Mouse (Mus musculus) WW6 (cell line): Measurements from ENCODE around the gene Entpd1.

Experiments
- DNase-seq: peaks from one replicate; pipeline ENCODE4 v3.0.0-alpha.2; 2013; ENCODE audit warnings: low read depth, low spot score

Gene Entpd1

GRCm38 (mm10) chr19:40628950-40629349, 16.8 kb downstream of the Entpd1 start:
- DNase-seq: no peak

DNA sequence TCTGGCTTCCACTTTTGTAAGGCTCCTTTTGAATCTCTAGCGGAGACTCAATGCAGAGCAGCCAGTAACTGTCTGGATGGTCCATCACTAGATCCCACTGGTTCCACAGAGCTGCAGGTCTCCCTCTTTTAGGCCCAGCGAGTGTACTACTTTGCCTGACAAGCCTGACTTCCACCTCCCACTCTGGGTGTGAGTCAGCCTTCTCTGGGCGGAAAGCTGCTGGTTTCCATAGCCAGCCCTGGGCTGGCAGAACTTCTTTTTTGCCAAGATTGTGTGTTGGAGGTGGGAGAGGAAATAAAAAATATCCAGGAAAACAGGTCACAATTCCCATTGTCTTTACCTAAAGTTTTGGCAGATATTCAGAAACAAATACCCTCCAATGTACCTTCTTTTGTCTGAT, 17.9 kb downstream of the Entpd1 start:
- no peak for DNase-seq

DNA sequence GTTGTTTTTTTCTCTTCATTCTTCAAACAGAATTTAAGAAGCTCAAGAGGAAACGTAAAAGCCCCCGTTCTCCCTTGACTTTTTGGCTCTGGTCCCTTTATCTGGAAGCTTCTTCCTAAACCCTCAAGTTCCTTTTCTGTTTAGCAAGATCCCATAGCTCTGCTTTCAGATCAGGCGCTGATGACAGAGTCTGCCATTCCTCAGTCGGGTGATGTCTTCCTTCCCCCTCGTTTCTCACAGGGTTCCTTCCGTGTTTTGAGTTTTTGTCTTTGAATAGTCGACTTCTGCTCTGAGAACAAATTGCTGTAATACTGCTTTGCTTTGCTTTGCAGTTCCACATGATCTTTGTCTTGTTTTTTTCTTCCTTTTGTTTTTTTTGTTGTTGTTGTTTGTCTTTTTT, 18.4 kb downstream of the Entpd1 start:
- DNase-seq: no peak

- DNase-seq: no peak
Observed at GRCm38 (mm10) chr19:40632193-40632592, 20.0 kb downstream of the Entpd1 start.

DNA sequence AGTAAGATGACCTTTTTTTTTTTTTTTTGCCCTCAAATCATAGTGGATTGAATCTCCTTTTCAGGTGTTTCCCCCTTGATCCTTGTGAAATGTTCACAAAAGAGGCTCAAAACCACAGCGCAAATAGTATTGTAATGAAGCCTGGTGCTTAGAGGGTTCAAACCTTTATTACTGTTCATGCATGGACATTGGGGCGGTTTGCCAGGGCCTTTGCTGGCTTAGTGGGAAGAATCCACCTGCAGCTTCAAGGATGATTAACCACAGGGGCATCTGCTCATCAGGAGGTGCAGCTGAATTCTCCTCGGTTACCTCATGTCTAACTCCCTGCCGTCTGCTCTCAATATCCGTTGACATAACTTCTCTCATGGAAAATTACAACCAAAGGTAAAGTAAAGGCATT, 20.5 kb downstream of the Entpd1 start:
- DNase-seq: no peak

DNA sequence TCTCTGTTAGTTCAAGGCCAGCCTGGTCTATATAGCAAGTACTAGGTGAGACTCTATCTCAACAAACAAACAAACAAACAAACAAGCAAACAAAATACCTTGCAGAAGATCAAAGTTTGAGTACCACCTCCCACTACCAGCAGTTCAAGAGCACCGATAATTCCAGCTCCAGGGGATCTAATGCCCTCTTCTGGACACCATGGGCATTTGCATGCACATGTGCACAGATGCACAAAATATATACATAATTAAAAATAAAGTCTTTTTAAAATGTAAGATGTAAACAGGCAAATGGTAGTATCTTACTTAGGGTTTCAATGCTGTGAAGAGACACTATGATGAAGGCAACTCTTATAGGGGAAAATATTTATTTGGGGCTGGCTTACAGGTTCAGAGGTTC, 21.0 kb downstream of the Entpd1 start:
- DNase-seq: no peak

DNA sequence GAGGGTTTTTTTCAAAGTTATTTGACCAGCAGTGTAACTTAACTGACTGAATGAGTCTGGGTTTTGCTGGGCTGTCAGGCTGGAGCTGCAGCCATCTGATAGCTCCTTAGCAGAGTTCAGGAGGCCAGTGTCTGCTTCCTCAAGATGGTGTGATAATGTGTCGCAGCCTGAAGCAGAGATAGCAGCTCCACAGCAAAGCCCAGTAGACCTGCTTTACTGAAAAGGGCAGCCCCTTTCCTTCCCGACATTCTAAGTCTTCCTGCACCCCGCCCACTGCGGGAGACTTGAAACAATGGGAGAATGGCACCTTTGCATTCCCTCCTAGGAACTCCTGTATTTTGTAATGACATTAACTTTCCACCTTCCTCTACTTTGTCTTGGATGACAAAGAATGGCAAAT, 24.9 kb downstream of the Entpd1 start:
- no peak for DNase-seq

GRCm38 (mm10) chr19:40637601-40638000, 25.4 kb downstream of the Entpd1 start:
- DNase-seq: no peak

DNA sequence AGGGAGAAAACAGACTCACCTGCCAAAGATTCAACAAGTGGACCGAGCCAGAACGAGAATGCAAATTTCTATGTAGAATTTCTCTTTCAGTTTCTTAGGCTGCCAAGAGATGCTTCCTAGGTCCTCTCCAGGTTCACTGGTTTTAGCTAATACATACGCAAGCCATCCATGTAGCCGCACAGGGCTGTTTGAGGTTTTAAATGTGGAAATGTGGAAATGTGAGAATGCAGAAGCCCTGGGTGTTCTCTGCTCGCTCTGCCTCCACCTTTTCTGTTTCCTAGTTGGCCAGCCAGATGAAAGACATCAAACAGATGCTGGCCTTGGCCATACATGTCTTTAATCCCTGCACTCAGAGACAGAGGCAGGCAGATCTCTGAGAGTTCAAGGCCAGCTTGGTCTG, 26.4 kb downstream of the Entpd1 start:
- no peak for DNase-seq

- DNase-seq: no peak
Observed at GRCm38 (mm10) chr19:40639729-40640304, 27.7 kb downstream of the Entpd1 start.

DNA sequence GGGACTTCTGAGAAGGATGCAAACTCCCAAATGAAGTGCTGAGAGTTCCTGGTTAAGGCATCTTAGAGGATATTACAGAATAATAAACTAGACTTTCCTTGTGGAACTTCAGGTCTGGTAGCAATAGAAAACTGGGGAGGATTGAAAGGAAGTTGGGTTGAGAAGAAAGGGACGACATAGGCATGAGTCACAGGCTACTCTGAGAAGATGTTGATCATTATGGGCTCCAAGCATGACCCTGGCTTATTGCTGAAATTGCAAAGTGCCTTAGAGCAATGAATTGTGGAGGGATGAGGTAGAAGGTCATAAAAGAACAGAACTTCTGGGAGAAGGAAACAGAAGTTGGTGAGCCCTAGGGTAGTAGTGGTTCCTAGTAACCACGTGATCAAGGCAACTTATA, 28.6 kb downstream of the Entpd1 start:
- no peak for DNase-seq

- no peak for DNase-seq
Observed at GRCm38 (mm10) chr19:40643846-40644245, 31.7 kb downstream of the Entpd1 start.

DNA sequence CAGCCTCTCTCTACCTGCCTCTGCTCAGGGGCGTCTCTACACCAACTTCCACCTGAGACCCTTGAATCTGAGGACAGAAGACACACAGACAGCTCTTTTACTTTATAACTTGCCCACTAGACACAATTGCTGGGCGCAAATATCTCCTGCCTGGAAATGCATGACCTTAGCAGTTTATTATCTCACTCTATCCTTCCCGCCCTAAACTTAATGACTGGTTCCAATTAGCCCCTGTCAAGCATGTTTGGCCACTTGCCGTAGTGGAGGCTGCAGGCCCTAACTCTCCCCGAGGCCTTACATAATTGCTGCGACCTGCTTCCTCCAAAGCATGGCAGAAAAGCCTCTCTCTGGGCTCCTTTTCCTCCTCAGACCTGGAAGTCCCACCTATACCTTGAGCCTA, 34.2 kb downstream of the Entpd1 start:
- DNase-seq: no peak

GRCm38 (mm10) chr19:40647319-40648158, 35.4 kb downstream of the Entpd1 start:
- no peak for DNase-seq

DNA sequence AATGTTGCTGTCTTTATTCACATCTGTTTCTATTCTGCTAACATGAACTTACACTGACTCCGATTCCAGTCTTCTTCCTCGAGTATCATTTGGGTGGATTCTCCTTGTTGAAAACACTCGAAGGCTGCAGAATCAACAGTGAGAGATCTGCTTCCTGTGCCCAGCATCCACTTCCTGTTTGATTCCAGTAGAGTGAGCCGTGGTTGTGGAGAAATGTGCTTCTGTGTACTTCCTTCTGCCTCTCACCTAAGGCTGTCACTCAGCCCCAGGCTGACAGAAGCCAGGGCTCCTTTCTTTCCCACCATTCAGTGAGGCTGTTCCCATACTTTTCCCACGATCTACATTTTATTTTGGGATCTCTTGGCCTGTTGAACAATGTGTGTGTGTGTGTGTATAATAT, 37.9 kb downstream of the Entpd1 start:
- no peak for DNase-seq

DNA sequence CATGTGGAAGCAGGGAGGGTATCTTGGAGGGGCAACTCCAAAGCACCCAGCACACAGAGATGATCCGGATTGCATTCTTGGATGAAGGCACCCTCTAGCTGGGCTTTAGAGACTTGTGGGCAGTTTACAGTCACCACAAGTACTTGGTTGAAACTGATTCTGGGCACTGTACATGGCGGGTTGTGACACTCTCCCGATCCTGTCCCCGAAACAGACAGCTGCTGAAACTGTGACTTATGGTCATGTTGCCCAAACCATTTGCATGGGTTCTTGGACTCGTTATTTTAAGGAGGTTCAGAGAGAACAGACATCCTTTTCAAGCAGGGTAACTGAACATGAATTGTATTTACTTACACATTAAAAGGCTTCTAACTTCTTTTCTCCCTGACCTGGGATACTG, 44.0 kb downstream of the Entpd1 start:
- DNase-seq: no peak

GRCm38 (mm10) chr19:40658281-40658680, 46.1 kb downstream of the Entpd1 start:
- no peak for DNase-seq

- no peak for DNase-seq
Observed at GRCm38 (mm10) chr19:40658935-40659334, 46.8 kb downstream of the Entpd1 start.

DNA sequence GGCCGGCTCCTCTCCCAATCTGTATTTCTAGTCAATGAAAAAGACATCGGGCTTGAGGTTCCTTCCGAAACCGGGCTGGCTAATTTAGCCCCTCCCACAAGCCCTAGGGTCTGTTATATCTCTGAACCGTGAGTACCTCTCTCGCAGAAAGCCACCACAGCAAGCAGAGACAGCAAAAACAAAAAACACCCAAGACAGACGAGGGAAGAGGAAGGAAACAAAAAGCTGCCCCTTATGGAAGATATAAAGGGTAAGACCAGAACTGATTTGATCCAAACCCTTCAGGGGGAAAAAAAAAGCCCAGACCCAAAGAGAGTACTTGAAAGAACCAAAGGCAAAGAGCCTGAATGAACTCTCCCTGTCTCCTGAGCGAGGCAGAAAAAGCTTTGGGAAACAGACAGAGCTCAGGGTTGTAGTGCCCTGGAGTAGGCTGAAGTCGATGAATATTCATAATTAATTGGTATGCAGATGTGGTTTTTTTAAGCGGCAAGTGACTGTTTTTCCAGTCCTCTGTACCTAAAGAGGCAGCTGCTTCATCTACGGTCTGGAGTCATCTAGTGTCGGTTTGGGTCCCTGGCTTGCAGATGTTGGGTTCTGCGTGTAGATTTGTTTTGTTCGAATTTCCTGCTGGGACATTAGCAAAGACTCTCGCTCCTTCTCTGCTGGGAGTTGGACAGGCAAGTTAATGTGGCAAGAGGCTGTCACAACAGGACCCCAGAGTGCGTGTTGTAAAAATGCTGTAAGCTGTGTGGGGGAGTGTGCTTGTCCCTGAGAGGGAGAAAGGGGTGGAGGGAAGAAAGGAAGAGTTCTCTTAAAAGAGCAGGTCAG, 47.7 kb downstream of the Entpd1 start:
- DNase-seq: no peak

DNA sequence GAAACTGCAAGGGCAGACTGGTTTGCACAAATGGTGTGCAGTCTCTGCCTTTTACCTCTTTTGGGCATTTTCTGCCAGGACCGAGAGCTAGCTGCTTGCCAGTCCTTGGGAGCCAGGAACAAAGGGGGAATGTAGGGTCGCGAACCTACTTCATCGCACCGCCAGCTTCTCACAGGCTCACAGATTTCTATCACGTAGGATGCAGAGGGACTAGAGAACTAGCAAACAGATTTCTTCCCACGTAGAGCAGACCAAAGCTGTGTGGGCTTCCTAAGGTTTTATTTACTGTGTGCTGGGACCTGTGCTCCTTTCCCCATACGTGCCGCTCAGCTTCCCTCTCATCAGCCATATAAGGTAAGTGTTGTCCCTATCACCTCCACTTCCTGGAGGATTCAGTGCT, 48.3 kb downstream of the Entpd1 start:
- no peak for DNase-seq

- no peak for DNase-seq
Observed at GRCm38 (mm10) chr19:40661108-40661507, 48.9 kb downstream of the Entpd1 start.

- DNase-seq: no peak
Observed at GRCm38 (mm10) chr19:40661874-40662273, 49.7 kb downstream of the Entpd1 start.

GRCm38 (mm10) chr19:40662727-40663126, 50.6 kb downstream of the Entpd1 start:
- no peak for DNase-seq
